Mouse (Mus musculus) CD4-positive, CD25-positive, alpha-beta regulatory T cell, adult 2 months (primary cell): ENCODE results near the gene Zbtb9.

Experiments
- DNase-seq: peaks from one replicate; pipeline ENCODE4 v3.0.0-alpha.2; 2012; ENCODE audit warnings: low read depth, low spot score

The Zbtb9 gene

GRCm38 (mm10) chr17:27040304-27041045 is 67.5 kb downstream of the Zbtb9 start:
- peak; percentile 37 for DNase-seq

- DNase-seq = no peak
Observed at GRCm38 (mm10) chr17:27041046-27041786, 68.2 kb downstream of the Zbtb9 start.

GRCm38 (mm10) chr17:27041787-27042055 is 68.8 kb downstream of the Zbtb9 start:
- DNase-seq = no peak

GRCm38 (mm10) chr17:27042840-27043239 is 69.9 kb downstream of the Zbtb9 start:
- DNase-seq = no peak

- DNase-seq = no peak
Observed at GRCm38 (mm10) chr17:27045164-27045563, 72.2 kb downstream of the Zbtb9 start.

GRCm38 (mm10) chr17:27047762-27048444 is 74.9 kb downstream of the Zbtb9 start:
- DNase-seq = peak; percentile 42

GRCm38 (mm10) chr17:27048445-27049239 is 75.7 kb downstream of the Zbtb9 start:
- DNase-seq = no peak

GRCm38 (mm10) chr17:27050853-27051252 is 77.9 kb downstream of the Zbtb9 start:
- no peak for DNase-seq

GRCm38 (mm10) chr17:27051514-27051913 is 78.5 kb downstream of the Zbtb9 start:
- peak; percentile 74 for DNase-seq

GRCm38 (mm10) chr17:27056170-27056569 is 83.2 kb downstream of the Zbtb9 start:
- DNase-seq = peak; percentile 90

GRCm38 (mm10) chr17:27056812-27057516 is 84.0 kb downstream of the Zbtb9 start, which contains the start of gene Itpr3:
TSS of gene Itpr3 (plus strand) at chr17:27057304.
- peak; percentile 88 for DNase-seq

GRCm38 (mm10) chr17:27057517-27058055 is 84.6 kb downstream of the Zbtb9 start:
- peak; percentile 45 for DNase-seq
